Mouse (Mus musculus): ENCODE measurements around the gene H2-Ob. TPM values are rescaled to one million over a fixed set of nuclear protein-coding genes. Genes with fewer than 3 reads are reported as not detected.
A peak's percentile ranks its signal among the peaks of the same experiment; 100 is the strongest.
"Not testable (repeated sequence)": the region's sequence is repeated elsewhere in the genome, so short reads cannot be mapped to it uniquely, and the experiment has no call there.

The H2-Ob gene
- total and polyA plus RNA-seq, 2 experiments, result 1.6 to 2.9 TPM

DNA sequence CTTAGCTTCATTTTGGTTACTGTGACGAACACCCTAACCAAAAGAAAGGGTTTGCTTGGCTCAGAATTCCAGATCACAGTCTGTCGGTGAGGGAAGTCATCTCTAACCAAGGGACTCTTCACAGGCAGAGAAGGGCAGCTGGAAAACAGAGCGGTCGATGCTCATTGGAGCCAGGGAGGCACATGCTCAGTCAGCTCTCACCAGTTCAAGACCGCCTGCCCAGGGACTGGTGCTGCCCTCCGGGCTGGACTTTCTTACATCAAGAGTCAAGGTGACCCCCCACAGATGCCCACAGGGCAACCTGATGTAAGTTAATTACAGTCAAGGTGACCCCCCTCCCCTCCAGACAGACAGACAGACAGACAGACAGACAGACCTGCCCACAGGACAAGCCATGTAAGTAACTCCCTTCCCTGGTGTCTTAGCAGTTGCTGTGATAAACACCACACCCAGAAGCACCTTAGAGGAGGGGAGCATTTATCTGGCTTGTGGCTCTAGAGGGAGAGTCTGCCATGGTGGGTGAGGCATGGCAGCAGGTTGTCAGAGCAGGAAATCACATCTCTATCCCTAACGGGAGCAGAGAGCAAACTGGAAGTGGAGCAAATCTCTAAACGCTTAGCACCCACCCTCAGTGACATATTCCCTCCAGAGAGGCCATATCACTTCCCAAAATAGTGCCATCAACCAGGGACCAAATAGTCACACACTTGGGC lies 21.3 kb upstream of the H2-Ob start:
- DNase-seq (ENCODE audit: extremely low read depth, low read depth, low spot score), result no peak
- 92% methylated on average over 8 of the region's 8 CpGs for WGBS

DNA sequence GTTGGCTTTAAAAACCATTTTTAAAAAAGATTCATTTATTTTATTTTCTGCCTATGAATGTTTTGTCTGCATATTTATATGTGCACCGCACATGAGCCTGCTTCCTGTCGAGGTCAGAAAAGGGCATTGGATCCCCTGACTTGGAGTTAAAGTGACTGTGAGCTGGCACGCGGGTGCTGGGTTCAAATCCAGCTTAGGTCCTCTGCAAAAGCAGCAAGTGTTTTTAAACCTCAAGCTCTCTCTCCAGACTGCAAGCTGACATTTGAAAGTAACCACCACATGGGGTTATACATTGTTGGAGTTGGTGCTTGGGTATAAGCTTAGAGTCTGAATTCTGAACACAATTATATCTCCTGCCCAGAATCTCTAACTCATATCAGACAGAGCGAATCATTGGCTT lies 20.7 kb upstream of the H2-Ob start:
- WGBS, result 91% methylated on average over 5 of the region's 5 CpGs
- DNase-seq (ENCODE audit: extremely low read depth, low read depth, low spot score), result no peak
- Histone ChIP-seq H3K9ac (ENCODE audit: low read depth, low read length) (no peak overlapping the region), H3K4me1 (ENCODE audit: control insufficient read depth, insufficient read depth, low read length) (no peaks in the 10 kb centered on the region), H3K36me3 (ENCODE audit: control insufficient read depth, insufficient read depth, low read length) (peaks cover 5% of the 10 kb centered on the region; the same call in 1 of the 2 replicates), H3K79me2 (ENCODE audit: control insufficient read depth, insufficient read depth, low read length) (no peaks in the 10 kb centered on the region), H3K4me3 (ENCODE audit: insufficient read depth, low read depth, low read length) (no peak overlapping the region), H3K27me3 (ENCODE audit: control insufficient read depth, insufficient read depth, low read length) (no peaks in the 10 kb centered on the region), H3K27ac (replicated peaks; ENCODE audit: insufficient read depth, low read depth, low read length) (no peak overlapping the region)
- TF ChIP-seq POLR2A (IDR thresholded peaks at IDR 0.05; ENCODE audit: extremely low read depth, insufficient read depth, low read length) (no peak), CTCF (IDR thresholded peaks at IDR 0.05; ENCODE audit: low read depth, low read length) (no peak)

More for the DNA sequence above, 21.3 kb upstream of the H2-Ob start:
- Histone ChIP-seq H3K27ac (replicated peaks; ENCODE audit: insufficient read depth, low read depth, low read length) (no peak overlapping the region), H3K79me2 (ENCODE audit: control insufficient read depth, insufficient read depth, low read length) (no peaks in the 10 kb centered on the region), H3K9ac (ENCODE audit: low read depth, low read length) (no peak overlapping the region), H3K36me3 (ENCODE audit: control insufficient read depth, insufficient read depth, low read length) (peaks cover 10% of the 10 kb centered on the region), H3K4me3 (ENCODE audit: insufficient read depth, low read depth, low read length) (no peak overlapping the region), H3K4me1 (ENCODE audit: control insufficient read depth, insufficient read depth, low read length) (no peaks in the 10 kb centered on the region), H3K27me3 (ENCODE audit: control insufficient read depth, insufficient read depth, low read length) (no peaks in the 10 kb centered on the region)
- TF ChIP-seq POLR2A (IDR thresholded peaks at IDR 0.05; ENCODE audit: extremely low read depth, insufficient read depth, low read length) (no peak), CTCF (IDR thresholded peaks at IDR 0.05; ENCODE audit: low read depth, low read length) (no peak)

DNA sequence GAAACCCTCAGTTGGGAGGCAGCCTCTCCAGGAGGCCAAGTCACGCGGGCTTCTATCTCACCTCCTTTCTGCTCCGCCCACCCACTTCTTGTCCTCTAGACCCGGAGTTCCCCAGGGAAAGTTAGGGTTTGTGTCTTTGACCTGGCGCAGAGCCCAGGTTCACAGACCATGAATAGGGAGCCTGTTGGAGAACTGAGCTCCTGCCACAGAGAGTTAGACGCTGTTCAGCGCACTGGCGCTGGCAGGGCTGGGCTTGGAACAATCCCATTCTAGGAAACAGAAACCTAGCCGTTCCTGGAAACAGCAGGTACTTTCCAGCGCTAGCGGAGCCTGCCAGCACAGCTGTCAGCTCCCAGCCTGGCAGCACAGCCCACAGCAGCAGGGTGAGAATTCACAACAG lies 20.0 kb upstream of the H2-Ob start:
- no peaks in the 10 kb centered on the region for H3K27me3 ChIP-seq (ENCODE audit: control insufficient read depth, insufficient read depth, low read length)
- H3K27ac ChIP-seq (replicated peaks; ENCODE audit: insufficient read depth, low read depth, low read length), result no peak overlapping the region
- H3K79me2 ChIP-seq (ENCODE audit: control insufficient read depth, insufficient read depth, low read length), result no peaks in the 10 kb centered on the region
- TF ChIP-seq POLR2A (IDR thresholded peaks at IDR 0.05; ENCODE audit: extremely low read depth, insufficient read depth, low read length) (no peak), CTCF (IDR thresholded peaks at IDR 0.05; ENCODE audit: low read depth, low read length) (no peak)
- H3K4me1 ChIP-seq (ENCODE audit: control insufficient read depth, insufficient read depth, low read length), result no peaks in the 10 kb centered on the region
- no peak overlapping the region for H3K9ac ChIP-seq (ENCODE audit: low read depth, low read length)
- 51% methylated on average over 11 of the region's 11 CpGs for WGBS
- H3K36me3 ChIP-seq (ENCODE audit: control insufficient read depth, insufficient read depth, low read length), result peaks cover 2% of the 10 kb centered on the region; the same call in 1 of the 2 replicates
- no peak overlapping the region for H3K4me3 ChIP-seq (ENCODE audit: insufficient read depth, low read depth, low read length)
- peak; percentile 76 for DNase-seq (ENCODE audit: extremely low read depth, low read depth, low spot score)

DNA sequence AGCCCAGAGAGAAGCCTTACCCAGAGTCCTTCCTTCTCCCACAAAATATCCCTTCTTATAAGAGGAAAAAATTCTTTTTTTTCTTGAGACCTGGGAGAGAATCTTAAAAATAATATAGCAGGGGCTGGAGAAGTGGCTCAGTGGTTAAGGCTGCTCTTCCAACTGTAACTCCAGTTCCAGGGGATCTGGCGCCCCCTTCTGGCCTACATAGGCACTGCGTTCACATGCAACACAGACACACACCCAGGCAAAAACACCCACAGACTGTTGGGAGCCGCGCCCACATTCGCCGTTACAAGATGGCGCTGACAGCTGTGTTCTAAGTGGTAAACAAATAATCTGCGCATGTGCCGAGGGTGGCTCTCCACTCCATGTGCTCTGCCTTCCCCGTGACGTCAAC lies 19.6 kb upstream of the H2-Ob start:
- peak; percentile 70 for TF ChIP-seq CTCF (IDR thresholded peaks at IDR 0.05; ENCODE audit: low read depth, low read length)
- H3K27ac ChIP-seq (replicated peaks; ENCODE audit: insufficient read depth, low read depth, low read length); H3K4me1 ChIP-seq (ENCODE audit: control insufficient read depth, insufficient read depth, low read length); H3K9ac ChIP-seq (ENCODE audit: low read depth, low read length); H3K79me2 ChIP-seq (ENCODE audit: control insufficient read depth, insufficient read depth, low read length); H3K4me3 ChIP-seq (ENCODE audit: insufficient read depth, low read depth, low read length); H3K27me3 ChIP-seq (ENCODE audit: control insufficient read depth, insufficient read depth, low read length); H3K36me3 ChIP-seq (ENCODE audit: control insufficient read depth, insufficient read depth, low read length): not testable (repeated sequence)
- DNase-seq (ENCODE audit: extremely low read depth, low read depth, low spot score), result peak; percentile 22
- WGBS, result 93% methylated on average over 9 of the region's 11 CpGs

DNA sequence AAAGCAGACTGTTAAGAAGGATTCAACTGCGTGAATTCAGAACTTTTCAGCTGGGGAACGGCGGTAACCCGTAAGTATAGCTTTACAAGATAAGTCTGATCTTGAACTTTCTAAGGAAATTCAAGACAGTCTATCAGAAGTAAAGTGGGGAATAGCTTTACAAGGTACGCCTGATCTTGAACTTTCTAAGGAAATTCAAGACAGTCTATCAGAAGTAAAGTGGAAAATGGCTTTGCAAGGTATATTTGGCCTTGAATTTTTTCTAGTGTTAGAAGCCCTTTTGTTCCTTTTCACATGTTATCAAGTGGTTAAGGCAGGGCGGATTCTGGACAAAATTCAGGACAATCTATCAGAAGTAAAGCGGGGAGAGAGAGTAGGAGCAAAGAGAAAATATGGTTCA lies 18.9 kb upstream of the H2-Ob start:
- H3K9ac ChIP-seq (ENCODE audit: low read depth, low read length); H3K79me2 ChIP-seq (ENCODE audit: control insufficient read depth, insufficient read depth, low read length); H3K27ac ChIP-seq (replicated peaks; ENCODE audit: insufficient read depth, low read depth, low read length); H3K27me3 ChIP-seq (ENCODE audit: control insufficient read depth, insufficient read depth, low read length); H3K4me3 ChIP-seq (ENCODE audit: insufficient read depth, low read depth, low read length); DNase-seq (ENCODE audit: extremely low read depth, low read depth, low spot score); H3K36me3 ChIP-seq (ENCODE audit: control insufficient read depth, insufficient read depth, low read length); H3K4me1 ChIP-seq (ENCODE audit: control insufficient read depth, insufficient read depth, low read length): not testable (repeated sequence)
- 96% methylated on average over 4 of the region's 7 CpGs for WGBS

DNA sequence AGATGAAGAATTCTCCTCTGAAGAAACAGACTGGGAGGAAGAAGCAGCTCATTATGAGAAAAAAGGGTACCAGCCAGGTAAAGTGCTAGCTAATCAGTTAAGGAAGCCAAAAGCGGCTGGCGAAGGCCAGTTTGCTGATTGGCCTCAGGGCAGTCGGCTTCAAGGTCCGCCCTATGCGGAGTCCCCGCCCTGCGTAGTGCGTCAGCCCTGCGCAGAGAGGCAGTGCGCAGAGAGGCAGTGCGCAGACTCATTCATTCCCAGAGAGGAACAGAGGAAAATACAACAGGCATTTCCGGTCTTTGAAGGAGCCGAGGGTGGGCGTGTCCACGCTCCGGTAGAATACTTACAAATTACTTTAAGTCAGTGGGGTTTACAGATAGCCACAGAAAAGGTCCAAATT lies 18.3 kb upstream of the H2-Ob start:
- DNase-seq (ENCODE audit: extremely low read depth, low read depth, low spot score); H3K27ac ChIP-seq (replicated peaks; ENCODE audit: insufficient read depth, low read depth, low read length); H3K4me3 ChIP-seq (ENCODE audit: insufficient read depth, low read depth, low read length); H3K9ac ChIP-seq (ENCODE audit: low read depth, low read length); H3K36me3 ChIP-seq (ENCODE audit: control insufficient read depth, insufficient read depth, low read length); H3K79me2 ChIP-seq (ENCODE audit: control insufficient read depth, insufficient read depth, low read length); H3K4me1 ChIP-seq (ENCODE audit: control insufficient read depth, insufficient read depth, low read length); H3K27me3 ChIP-seq (ENCODE audit: control insufficient read depth, insufficient read depth, low read length): not testable (repeated sequence)
- no CpG with 5 or more reads among the region's 16 CpGs for WGBS
